25 mouse cellular contexts compared by ENCODE assay signal in genomic region chr15:96711664-96712063, GRCm38 (mm10).
"Had no signal": no experiment of that assay in that cellular context is flagged by ENCODE, and none has a peak within 500 bp of the region (broad histone marks: within the 10 kb centered on the region; RNA-seq: fewer than 3 reads in every experiment).

No protein-coding gene starts in this region.

- H3K4me2 ChIP-seq: heart, embryonic 11.5 days; heart, embryonic 15.5 days; hindbrain, embryonic 12.5 days; hindbrain, embryonic 14.5 days; intestine, embryonic 15.5 days; limb, embryonic 15.5 days had no signal

- H3K9me3 ChIP-seq: heart, embryonic 13.5 days; heart, embryonic 15.5 days; hindbrain, embryonic 10.5 days; hindbrain, embryonic 12.5 days; intestine, embryonic 15.5 days; limb, embryonic 12.5 days; limb, embryonic 15.5 days; liver, embryonic 12.5 days had no signal

- H3K27me3 ChIP-seq: heart, embryonic 13.5 days; heart, embryonic 15.5 days; hindbrain, embryonic 12.5 days; intestine, embryonic 15.5 days; limb, embryonic 12.5 days; limb, embryonic 15.5 days; liver, embryonic 12.5 days had no signal

- H3K36me3 ChIP-seq: heart, embryonic 13.5 days; heart, embryonic 15.5 days; hindbrain, embryonic 10.5 days; hindbrain, embryonic 12.5 days; intestine, embryonic 15.5 days; limb, embryonic 12.5 days; limb, embryonic 15.5 days; liver, embryonic 12.5 days had no signal

- H3K4me3 ChIP-seq: gastrocnemius, adult 2 months; heart, adult 2 months; heart, embryonic 13.5 days; heart, embryonic 15.5 days; hindbrain, embryonic 10.5 days; hindbrain, embryonic 12.5 days; intestine, embryonic 15.5 days; layer of hippocampus, adult 2 months; limb, embryonic 12.5 days; limb, embryonic 15.5 days; liver, embryonic 12.5 days had no signal

- H3K27ac ChIP-seq: heart, adult 2 months; heart, embryonic 15.5 days; layer of hippocampus, adult 2 months; liver, embryonic 14.5 days had no signal

- H3K9ac ChIP-seq: heart, embryonic 13.5 days; heart, embryonic 15.5 days; hindbrain, embryonic 12.5 days; hindbrain, embryonic 14.5 days; intestine, embryonic 15.5 days; limb, embryonic 12.5 days; limb, embryonic 15.5 days; liver, embryonic 14.5 days had no signal

- ATAC-seq: hindbrain, embryonic 16.5 days; inflammation-experienced regulatory T-cells, adult 6 months; intestine, embryonic 15.5 days; intestine, postnatal 0 days; liver, embryonic 12.5 days had no signal

- DNase-seq: gastrocnemius, adult 2 months; gastrocnemius, postnatal 10 days; gastrocnemius, postnatal 25 days; heart, adult 2 months; heart, postnatal 4 days; kidney, adult 2 months; kidney, adult 9 months; kidney, postnatal 4 days; layer of hippocampus, postnatal 36 days; left cerebral cortex, postnatal 4 days had no signal
